Mouse (Mus musculus) 416B (cell line): ENCODE measurements around the gene Prkaca.

Experiments used
- DNase-seq: peaks from one replicate; pipeline ENCODE4 v3.0.0; 2011; ENCODE audit warnings: low read depth

Gene Prkaca

GRCm38 (mm10) chr8:84038015-84038414 is 65.2 kb downstream of the Prkaca start:
- no peak for DNase-seq

- peak; percentile 80 for DNase-seq
Measured at GRCm38 (mm10) chr8:84039050-84039449, 66.3 kb downstream of the Prkaca start.

GRCm38 (mm10) chr8:84042066-84042947 is 69.5 kb downstream of the Prkaca start, which contains the start of gene Il27ra:
Gene Il27ra (minus strand): TSS chr8:84042589.
- peak; percentile 58 for DNase-seq

- DNase-seq = no peak
Measured at GRCm38 (mm10) chr8:84042948-84043342, 70.2 kb downstream of the Prkaca start.

GRCm38 (mm10) chr8:84044103-84044502 is 71.3 kb downstream of the Prkaca start:
- DNase-seq = no peak

GRCm38 (mm10) chr8:84044900-84045299 is 72.1 kb downstream of the Prkaca start, which contains the start of gene Rln3:
Gene Rln3 (minus strand): TSS chr8:84045000.
- DNase-seq = no peak
